Mouse (Mus musculus): Measurements from ENCODE around the gene Arhgef26.

- TF ChIP-seq CTCF (IDR thresholded peaks at IDR 0.05; ENCODE audit: low read depth, low read length), result no peak
- TF ChIP-seq POLR2A (IDR thresholded peaks at IDR 0.05; ENCODE audit: borderline replicate concordance, low read depth, low read length), result no peak
Observed at GRCm38 (mm10) chr3:62454096-62454495, 116.0 kb downstream of the Arhgef26 start.

All from bone marrow macrophage, adult 2 months (primary cell).